8 mouse cellular contexts compared by ENCODE assay signal in the genomic region with DNA sequence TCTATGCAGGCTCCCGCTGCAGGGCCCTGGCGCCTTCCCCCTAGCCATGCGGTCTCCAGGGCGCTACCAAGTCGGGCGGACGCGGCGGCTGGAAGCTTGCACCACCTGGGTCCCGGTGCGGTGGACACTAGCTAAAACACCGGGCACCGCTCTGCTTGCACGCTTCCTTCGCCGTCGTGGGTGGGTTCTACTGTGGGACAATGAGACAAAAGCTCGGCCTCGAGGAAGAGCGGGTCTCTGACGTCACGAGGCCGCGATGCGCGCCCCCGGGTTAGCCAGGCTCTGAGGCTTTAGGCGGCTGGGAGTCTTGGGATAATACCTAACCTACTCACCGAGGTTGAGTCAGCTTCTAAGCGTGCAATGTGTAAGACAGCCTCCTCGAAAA. TPM values are rescaled to one million over a fixed set of nuclear protein-coding genes. Genes with fewer than 3 reads are reported as not detected.
DNase-seq lines count a peak whose midpoint lies in the region; ATAC-seq and TF ChIP-seq lines count a peak whose summit lies in the region.

No protein-coding gene starts in this region.

- peak; percentile 80 for ATAC-seq in forebrain, embryonic 15.5 days (replicated peaks)
- ATAC-seq in hindbrain, postnatal 0 days, result no peak; the same call in 1 of the 2 replicates
- ATAC-seq in megakaryocyte, adult 5-6 weeks (ENCODE audit: poor library complexity, severe bottlenecking), result peak; percentile 13
- no peak; the same call in 1 of the 2 replicates for ATAC-seq in granulocyte monocyte progenitor cell, adult 5-6 weeks (replicated peaks; ENCODE audit: poor library complexity, severe bottlenecking)

- peaks cover 28% of the 10 kb centered on the region for H3K4me1 ChIP-seq in forebrain, embryonic 15.5 days
- peaks cover 7% of the 10 kb centered on the region; the same call in 1 of the 2 replicates for H3K4me1 ChIP-seq in hindbrain, postnatal 0 days (ENCODE audit: insufficient read depth, low read length)

- peak overlapping the region; percentile 85 for H3K9ac ChIP-seq in forebrain, embryonic 15.5 days (replicated peaks)
- peak overlapping the region; percentile 96 for H3K9ac ChIP-seq in hindbrain, postnatal 0 days (replicated peaks; ENCODE audit: low read length)

- H3K27me3 ChIP-seq in forebrain, embryonic 15.5 days, result no peaks in the 10 kb centered on the region
- H3K27me3 ChIP-seq in hindbrain, postnatal 0 days (ENCODE audit: insufficient read depth, low read length), result no peaks in the 10 kb centered on the region

- no peak for TF ChIP-seq CTCF in hindbrain, postnatal 0 days (IDR thresholded peaks at IDR 0.05; ENCODE audit: low read depth)

- H3K4me2 ChIP-seq in forebrain, embryonic 15.5 days (replicated peaks), result peak overlapping the region; percentile 78
- H3K4me2 ChIP-seq in hindbrain, postnatal 0 days (ENCODE audit: low read depth, low read length), result peak overlapping the region; percentile 85

- WGBS in forebrain, embryonic 15.5 days, result under 1% methylated on average over 31 of the region's 31 CpGs
- under 1% methylated on average over 31 of the region's 31 CpGs for WGBS in hindbrain, postnatal 0 days

- H3K9me3 ChIP-seq in forebrain, embryonic 15.5 days, result no peaks in the 10 kb centered on the region
- H3K9me3 ChIP-seq in hindbrain, postnatal 0 days (ENCODE audit: low read length), result no peaks in the 10 kb centered on the region

- peak overlapping the region; percentile 98 for H3K27ac ChIP-seq in forebrain, embryonic 15.5 days (replicated peaks)
- H3K27ac ChIP-seq in hindbrain, postnatal 0 days, result peak overlapping the region; percentile 99

- no peaks in the 10 kb centered on the region for H3K36me3 ChIP-seq in forebrain, embryonic 15.5 days
- no peaks in the 10 kb centered on the region for H3K36me3 ChIP-seq in hindbrain, postnatal 0 days (ENCODE audit: insufficient read depth, low read length)

- DNase-seq in MEL-GATA-1-ER (ENCODE audit: extremely low read depth, low read depth), result peak; percentile 23
- peak; percentile 54 for DNase-seq in c-Kit-positive CD71-positive TER-119-positive erythroid progenitor cells, embryonic 14.5 days (ENCODE audit: low spot score)
- peak; percentile 84 for DNase-seq in hindbrain, postnatal 0 days (ENCODE audit: low spot score)
- DNase-seq in left cerebral cortex, adult 9 months (ENCODE audit: low spot score in 2 of 2), result peak; percentile 58 to 71
- DNase-seq in right cerebral cortex, postnatal 14 days, result peak; percentile 55

- H3K4me3 ChIP-seq in forebrain, embryonic 15.5 days, result peak overlapping the region; percentile 98
- H3K4me3 ChIP-seq in hindbrain, postnatal 0 days (ENCODE audit: low read length), result peak overlapping the region; percentile 92

RNA-seq across cellular contexts. Expression of a gene that starts 0.6 kb away (rescaled TPM):
- 52.7 and 55.0 TPM in 2 replicates for polyA plus RNA-seq in forebrain, embryonic 15.5 days (2015; fragmentation: Nextera tagmentation; extraction: Ambion mirVana)
- 35.3 and 42.2 TPM in 2 replicates for total RNA-seq in hindbrain, postnatal 0 days (2014; rRNA removed)
- 33.9 and 35.4 TPM in 2 replicates for polyA plus RNA-seq in hindbrain, postnatal 0 days (2015; fragmentation: Nextera tagmentation; extraction: Ambion mirVana)
- 188 and 196 TPM in 2 replicates for total RNA-seq in megakaryocyte, adult 5-6 weeks (2015)
- total RNA-seq in megakaryocyte, adult 5-6 weeks (2017), result 244 and 254 TPM in 2 replicates
- 98.4 and 118 TPM in 2 replicates for total RNA-seq in granulocyte monocyte progenitor cell, adult 5-6 weeks (2014; fragmentation: Nextera tagmentation)
- total RNA-seq in granulocyte monocyte progenitor cell, adult 5-6 weeks (2017), result 162 and 168 TPM in 2 replicates

RNA-seq across cellular contexts. Expression of a gene that starts 16.0 kb away (rescaled TPM):
- polyA plus RNA-seq in forebrain, embryonic 15.5 days (2015; fragmentation: Nextera tagmentation; extraction: Ambion mirVana), result 3.0 and 3.4 TPM in 2 replicates
- total RNA-seq in hindbrain, postnatal 0 days (2014; rRNA removed), result 0.36 and 2.1 TPM in 2 replicates
- polyA plus RNA-seq in hindbrain, postnatal 0 days (2015; fragmentation: Nextera tagmentation; extraction: Ambion mirVana), result 3.1 and 3.8 TPM in 2 replicates
- 2.4 and 4.2 TPM in 2 replicates for total RNA-seq in megakaryocyte, adult 5-6 weeks (2015)
- total RNA-seq in megakaryocyte, adult 5-6 weeks (2017), result 4.0 and 4.8 TPM in 2 replicates
- 6.0 and 7.7 TPM in 2 replicates for total RNA-seq in granulocyte monocyte progenitor cell, adult 5-6 weeks (2014; fragmentation: Nextera tagmentation)
- 1.0 and 4.9 TPM in 2 replicates for total RNA-seq in granulocyte monocyte progenitor cell, adult 5-6 weeks (2017)

RNA-seq across cellular contexts. Expression of a gene that starts 51.0 kb away (rescaled TPM):
- polyA plus RNA-seq in forebrain, embryonic 15.5 days (2015; fragmentation: Nextera tagmentation; extraction: Ambion mirVana), result 19.4 and 24.2 TPM in 2 replicates
- 3.6 and 3.8 TPM in 2 replicates for total RNA-seq in hindbrain, postnatal 0 days (2014; rRNA removed)
- polyA plus RNA-seq in hindbrain, postnatal 0 days (2015; fragmentation: Nextera tagmentation; extraction: Ambion mirVana), result 6.8 and 9.7 TPM in 2 replicates
- 73.8 and 79.1 TPM in 2 replicates for total RNA-seq in megakaryocyte, adult 5-6 weeks (2015)
- 108 and 113 TPM in 2 replicates for total RNA-seq in megakaryocyte, adult 5-6 weeks (2017)
- 23.1 and 24.6 TPM in 2 replicates for total RNA-seq in granulocyte monocyte progenitor cell, adult 5-6 weeks (2014; fragmentation: Nextera tagmentation)
- 76.7 and 80.4 TPM in 2 replicates for total RNA-seq in granulocyte monocyte progenitor cell, adult 5-6 weeks (2017)

Comparison
In these comparisons a context has a peak if more than half of its experiments do, and no peak if none do; other contexts are left out.
1. DNase-seq: peak in every context shown above with its lines; median percentile 84 in hindbrain, postnatal 0 days; 64 in left cerebral cortex, adult 9 months; 55 in right cerebral cortex, postnatal 14 days; 54 in c-Kit-positive CD71-positive TER-119-positive erythroid progenitor cells, embryonic 14.5 days; 23 in MEL-GATA-1-ER.
2. ATAC-seq: peak in forebrain, embryonic 15.5 days (single experiment) and megakaryocyte, adult 5-6 weeks (single experiment); none in hindbrain, postnatal 0 days (single experiment) and granulocyte monocyte progenitor cell, adult 5-6 weeks (single experiment).